Mouse (Mus musculus) C3H10T1/2 (cell line): ENCODE measurements around the gene Nptxr. TPM values are rescaled to one million over a fixed set of nuclear protein-coding genes. Genes with fewer than 3 reads are reported as not detected.

Experiments used
- polyA plus RNA-seq, 2 experiments: library from polyadenylated mRNA; unstranded; fragments of >200 nt; fragmentation: generic; extraction: Trizol; gene quantifications; one replicate each; pipeline ENCODE4 v1.2.1; 2012; ENCODE audit warnings: missing spikeins in 2 of 2

The Nptxr gene
- 10 to 100 TPM; 32.5 to 82.6 TPM for polyA plus RNA-seq

GRCm38 (mm10) chr15:79804352-79805071, at the start of gene Nptxr:
Gene Nptxr (minus strand): TSS chr15:79804766.

GRCm38 (mm10) chr15:79834130-79834880, 29.7 kb upstream of the Nptxr start, which contains the start of the genes Npcd and Cbx6:
Gene Npcd (minus strand): TSS chr15:79834237.
Gene Cbx6 (minus strand): TSS chr15:79834688.

GRCm38 (mm10) chr15:79777749-79778148, 26.8 kb downstream of the Nptxr start, which contains the start of gene Dnal4:
Gene Dnal4 (minus strand): TSS chr15:79777849.

GRCm38 (mm10) chr15:79741921-79742705, 62.5 kb downstream of the Nptxr start, which contains the start of gene Sun2:
Gene Sun2 (minus strand): TSS chr15:79742536.

Other genes with a start within 250 kb of the Nptxr start
- not detected for gene Dmc1, start 199.7 kb downstream of the Nptxr start, polyA plus RNA-seq
- gene Fam227a, start 145.8 kb downstream of the Nptxr start, polyA plus RNA-seq, result 1 to 10 TPM in 1 of 2 experiments, under 1 TPM in 1; 0.05 to 2.3 TPM
- gene Cby1, start 145.6 kb downstream of the Nptxr start, polyA plus RNA-seq, result 10 to 100 TPM; 45.2 to 87.1 TPM
- gene Tomm22, start 133.9 kb downstream of the Nptxr start, polyA plus RNA-seq, result 100 to 1,000 TPM; 108 to 117 TPM
- gene Josd1, start 116.8 kb downstream of the Nptxr start, polyA plus RNA-seq, result 10 to 100 TPM; 15.7 to 50.5 TPM
- 10 to 100 TPM; 41.7 to 42.9 TPM for gene Gtpbp1, start 113.9 kb downstream of the Nptxr start, polyA plus RNA-seq
- gene Sun2, start 62.2 kb downstream of the Nptxr start, polyA plus RNA-seq, result 100 to 1,000 TPM in 1 of 2 experiments, 10 to 100 TPM in 1; 12.5 to 130 TPM
- 10 to 100 TPM; 33.6 to 80.7 TPM for gene Dnal4, start 26.9 kb downstream of the Nptxr start, polyA plus RNA-seq
- under 1 TPM; 0.02 to 0.34 TPM for gene Npcd, start 29.5 kb upstream of the Nptxr start, polyA plus RNA-seq
- 100 to 1,000 TPM in 1 of 2 experiments, 10 to 100 TPM in 1; 60.9 to 167 TPM for gene Cbx6, start 29.9 kb upstream of the Nptxr start, polyA plus RNA-seq
- 10 to 100 TPM; 13.0 to 41.5 TPM for gene Apobec3, start 86.9 kb upstream of the Nptxr start, polyA plus RNA-seq
- gene Cbx7, start 166.4 kb upstream of the Nptxr start, polyA plus RNA-seq, result 1 to 10 TPM in 1 of 2 experiments, under 1 TPM in 1; 0.75 to 5.3 TPM
- gene Pdgfb, start 210.2 kb upstream of the Nptxr start, polyA plus RNA-seq, result 10 to 100 TPM in 1 of 2 experiments, 1 to 10 TPM in 1; 6.5 to 19.0 TPM